Mouse (Mus musculus) intestine, embryonic 15.5 days (tissue): ENCODE results near the gene Espn. TPM values are rescaled to one million over a fixed set of nuclear protein-coding genes. Genes with fewer than 3 reads are reported as not detected.

ENCODE experiments used
- ATAC-seq: fragments of 200-750 bp; cut with Nextera tagmentation; 2 replicates; pipeline ENCODE4 v1.8.0; 2017; ENCODE audit warnings: moderate TSS enrichment, moderate library complexity
- H3K27ac ChIP-seq: fragments of 300-500 bp; sonication (generic); 2 replicates; pipeline ENCODE4 v1.5.1; 2015; ENCODE audit warnings: mild to moderate bottlenecking, inconsistent platforms
- H3K27me3 ChIP-seq: fragments of 300-500 bp; sonication (generic); replicated peaks from 2 replicates; pipeline ENCODE4 v1.6.1; 2015; ENCODE audit warnings: inconsistent platforms
- H3K36me3 ChIP-seq: fragments of 300-500 bp; sonication (generic); 2 replicates; pipeline ENCODE4 v1.6.1; 2015; ENCODE audit warnings: inconsistent platforms
- H3K4me1 ChIP-seq: fragments of 300-500 bp; sonication (generic); replicated peaks from 2 replicates; pipeline ENCODE4 v1.6.1; 2015; ENCODE audit warnings: inconsistent platforms
- H3K4me2 ChIP-seq: fragments of 300-500 bp; sonication (generic); replicated peaks from 2 replicates; pipeline ENCODE4 v1.6.1; 2015; ENCODE audit warnings: mild to moderate bottlenecking, inconsistent platforms
- H3K4me3 ChIP-seq: fragments of 300-500 bp; sonication (generic); replicated peaks from 2 replicates; pipeline ENCODE4 v1.5.1; 2015; ENCODE audit warnings: inconsistent platforms
- H3K9ac ChIP-seq: fragments of 300-500 bp; sonication (generic); 2 replicates; pipeline ENCODE4 v1.6.1; 2015; ENCODE audit warnings: inconsistent platforms
- H3K9me3 ChIP-seq: fragments of 300-500 bp; sonication (generic); 2 replicates; pipeline ENCODE4 v1.6.1; 2016; ENCODE audit warnings: inconsistent platforms
- WGBS: fragments of 180-500 bp; shearing (Covaris S2); methylation state at CpG from one replicate; pipeline ENCODE4 v1.1.7; 2015; 5-methylcytosine and 5-hydroxymethylcytosine counted together
- polyA plus RNA-seq: library from polyadenylated mRNA; unstranded; fragments of >200 nt; fragmentation: Nextera tagmentation; extraction: Ambion mirVana; gene quantifications from 2 replicates; pipeline ENCODE4 v1.2.1, GENCODE M21; 2015

The Espn gene
- polyA plus RNA-seq, 1 experiment from 2014 or later, result 29.2 TPM

- H3K4me2 ChIP-seq, result peak overlapping the region; percentile 92
- H3K4me3 ChIP-seq, result peak overlapping the region; percentile 55
- 2% methylated on average over 51 of the region's 51 CpGs for WGBS
- H3K9ac ChIP-seq, result peak overlapping the region; percentile 32; the same call in 1 of the 2 replicates
- H3K9me3 ChIP-seq, result no peaks in the 10 kb centered on the region
- no peak overlapping the region for H3K27ac ChIP-seq
- peaks cover 8% of the 10 kb centered on the region for H3K27me3 ChIP-seq
- ATAC-seq, result peak; percentile 92
- peaks cover 13% of the 10 kb centered on the region for H3K4me1 ChIP-seq
- no peaks in the 10 kb centered on the region for H3K36me3 ChIP-seq
Observed at GRCm38 (mm10) chr4:152138497-152139260, 13.5 kb downstream of the Espn start.

- ATAC-seq, result no peak
- Histone ChIP-seq H3K27ac (no peak overlapping the region), H3K4me3 (no peak overlapping the region), H3K9ac (no peak overlapping the region), H3K36me3 (no peaks in the 10 kb centered on the region), H3K27me3 (peaks cover 25% of the 10 kb centered on the region), H3K4me2 (no peak overlapping the region), H3K4me1 (peaks cover 25% of the 10 kb centered on the region), H3K9me3 (no peaks in the 10 kb centered on the region)
- 95% methylated on average over 2 of the region's 2 CpGs for WGBS
Observed at GRCm38 (mm10) chr4:152136876-152137250, 15.3 kb downstream of the Espn start.

- Histone ChIP-seq H3K27ac (no peak overlapping the region), H3K9me3 (no peaks in the 10 kb centered on the region)
- 37% methylated on average over 6 of the region's 6 CpGs for WGBS
Observed at GRCm38 (mm10) chr4:152136112-152136875, 15.9 kb downstream of the Espn start.

GRCm38 (mm10) chr4:152135363-152135762 lies 16.8 kb downstream of the Espn start:
- no peak overlapping the region for H3K9ac ChIP-seq
- H3K4me2 ChIP-seq, result no peak overlapping the region
- H3K4me1 ChIP-seq, result peaks cover 40% of the 10 kb centered on the region
- H3K4me3 ChIP-seq, result no peak overlapping the region
- ATAC-seq, result no peak
- no peaks in the 10 kb centered on the region for H3K36me3 ChIP-seq
- no peaks in the 10 kb centered on the region for H3K9me3 ChIP-seq
- H3K27ac ChIP-seq, result no peak overlapping the region
- 74% methylated on average over 12 of the region's 12 CpGs for WGBS
- peaks cover 40% of the 10 kb centered on the region for H3K27me3 ChIP-seq

More at GRCm38 (mm10) chr4:152136112-152136875, 15.9 kb downstream of the Espn start:
- Histone ChIP-seq H3K4me1 (peaks cover 30% of the 10 kb centered on the region), H3K4me3 (no peak overlapping the region), H3K36me3 (no peaks in the 10 kb centered on the region), H3K9ac (no peak overlapping the region), H3K27me3 (peaks cover 31% of the 10 kb centered on the region), H3K4me2 (no peak overlapping the region)
- ATAC-seq, result no peak

GRCm38 (mm10) chr4:152134507-152134906 lies 17.7 kb downstream of the Espn start:
- no peak for ATAC-seq
- H3K9ac ChIP-seq, result no peak overlapping the region
- no peak overlapping the region for H3K4me2 ChIP-seq
- no peaks in the 10 kb centered on the region for H3K36me3 ChIP-seq
- H3K27me3 ChIP-seq, result peaks cover 49% of the 10 kb centered on the region
- no peaks in the 10 kb centered on the region for H3K9me3 ChIP-seq
- no peak overlapping the region for H3K4me3 ChIP-seq
- peaks cover 47% of the 10 kb centered on the region for H3K4me1 ChIP-seq
- H3K27ac ChIP-seq, result no peak overlapping the region

- WGBS, result 42% methylated on average over 5 of the region's 5 CpGs
- Histone ChIP-seq H3K36me3 (no peaks in the 10 kb centered on the region), H3K4me2 (no peak overlapping the region), H3K9ac (no peak overlapping the region), H3K27me3 (peaks cover 62% of the 10 kb centered on the region), H3K9me3 (no peaks in the 10 kb centered on the region), H3K4me1 (peaks cover 47% of the 10 kb centered on the region), H3K27ac (no peak overlapping the region), H3K4me3 (no peak overlapping the region)
- no peak for ATAC-seq
Observed at GRCm38 (mm10) chr4:152133213-152133612, 19.0 kb downstream of the Espn start.

GRCm38 (mm10) chr4:152132772-152133169 lies 19.4 kb downstream of the Espn start:
- Histone ChIP-seq H3K4me3 (no peak overlapping the region), H3K27ac (0 out of 2 replicates have a peak overlapping the region, but pooled peaks have one; percentile 11), H3K36me3 (no peaks in the 10 kb centered on the region), H3K27me3 (peaks cover 66% of the 10 kb centered on the region), H3K9me3 (no peaks in the 10 kb centered on the region), H3K9ac (no peak overlapping the region), H3K4me1 (peaks cover 46% of the 10 kb centered on the region), H3K4me2 (peak overlapping the region; percentile 92)
- WGBS, result 24% methylated on average over 10 of the region's 10 CpGs
- ATAC-seq, result peak; percentile 32

- Histone ChIP-seq H3K4me2 (peak overlapping the region; percentile 92), H3K9me3 (no peaks in the 10 kb centered on the region), H3K27me3 (peaks cover 73% of the 10 kb centered on the region), H3K36me3 (no peaks in the 10 kb centered on the region), H3K27ac (0 out of 2 replicates have a peak overlapping the region, but pooled peaks have one; percentile 72), H3K9ac (peak overlapping the region; percentile 55), H3K4me3 (peak overlapping the region; percentile 52), H3K4me1 (peaks cover 46% of the 10 kb centered on the region)
- ATAC-seq, result peak; percentile 54
- 8% methylated on average over 50 of the region's 50 CpGs for WGBS
Observed at GRCm38 (mm10) chr4:152131809-152132771, 20.1 kb downstream of the Espn start.

GRCm38 (mm10) chr4:152130771-152131653 lies 21.2 kb downstream of the Espn start:
- H3K4me2 ChIP-seq, result peak overlapping the region; percentile 92
- H3K36me3 ChIP-seq, result no peaks in the 10 kb centered on the region
- H3K9ac ChIP-seq, result peak overlapping the region; percentile 55
- H3K4me1 ChIP-seq, result peaks cover 54% of the 10 kb centered on the region
- ATAC-seq, result peak; percentile 84
- WGBS, result under 1% methylated on average over 82 of the region's 85 CpGs
- H3K4me3 ChIP-seq, result peak overlapping the region; percentile 52
- peaks cover 84% of the 10 kb centered on the region for H3K27me3 ChIP-seq
- H3K9me3 ChIP-seq, result no peaks in the 10 kb centered on the region
- peak overlapping the region; percentile 72 for H3K27ac ChIP-seq

- Histone ChIP-seq H3K4me2 (peak overlapping the region; percentile 92), H3K4me1 (peaks cover 58% of the 10 kb centered on the region), H3K9ac (peak overlapping the region; percentile 8; the same call in 1 of the 2 replicates), H3K27ac (no peak overlapping the region), H3K27me3 (peaks cover 94% of the 10 kb centered on the region), H3K9me3 (no peaks in the 10 kb centered on the region), H3K4me3 (peak overlapping the region; percentile 9; the same call in 1 of the 2 replicates), H3K36me3 (no peaks in the 10 kb centered on the region)
- WGBS, result 38% methylated on average over 13 of the region's 13 CpGs
- no peak for ATAC-seq
Observed at GRCm38 (mm10) chr4:152129395-152129930, 22.7 kb downstream of the Espn start.

GRCm38 (mm10) chr4:152128784-152129183 lies 23.4 kb downstream of the Espn start:
- no peak overlapping the region for H3K9ac ChIP-seq
- H3K4me1 ChIP-seq, result peaks cover 58% of the 10 kb centered on the region
- H3K36me3 ChIP-seq, result no peaks in the 10 kb centered on the region
- peak; percentile 13; the same call in 1 of the 2 replicates for ATAC-seq
- WGBS, result 45% methylated on average over 5 of the region's 5 CpGs
- peak overlapping the region; percentile 92 for H3K4me2 ChIP-seq
- peaks cover 97% of the 10 kb centered on the region for H3K27me3 ChIP-seq
- no peak overlapping the region for H3K27ac ChIP-seq
- H3K9me3 ChIP-seq, result no peaks in the 10 kb centered on the region
- H3K4me3 ChIP-seq, result 0 out of 2 replicates have a peak overlapping the region, but pooled peaks have one; percentile 9
